Mouse (Mus musculus) c-Kit-positive CD71-negative TER-119-negative erythroid progenitor cells, embryonic 14.5 days (primary cell): ENCODE data around the gene Crbn.

Source experiments
- DNase-seq: peaks from one replicate; pipeline ENCODE4 v3.0.0-alpha.2; 2013; ENCODE audit warnings: low read depth

The Crbn gene

GRCm38 (mm10) chr6:106765892-106766291 lies 34.0 kb downstream of the Crbn start:
- DNase-seq, result no peak

- DNase-seq, result no peak
Measured at GRCm38 (mm10) chr6:106761486-106761885, 38.4 kb downstream of the Crbn start.

DNA sequence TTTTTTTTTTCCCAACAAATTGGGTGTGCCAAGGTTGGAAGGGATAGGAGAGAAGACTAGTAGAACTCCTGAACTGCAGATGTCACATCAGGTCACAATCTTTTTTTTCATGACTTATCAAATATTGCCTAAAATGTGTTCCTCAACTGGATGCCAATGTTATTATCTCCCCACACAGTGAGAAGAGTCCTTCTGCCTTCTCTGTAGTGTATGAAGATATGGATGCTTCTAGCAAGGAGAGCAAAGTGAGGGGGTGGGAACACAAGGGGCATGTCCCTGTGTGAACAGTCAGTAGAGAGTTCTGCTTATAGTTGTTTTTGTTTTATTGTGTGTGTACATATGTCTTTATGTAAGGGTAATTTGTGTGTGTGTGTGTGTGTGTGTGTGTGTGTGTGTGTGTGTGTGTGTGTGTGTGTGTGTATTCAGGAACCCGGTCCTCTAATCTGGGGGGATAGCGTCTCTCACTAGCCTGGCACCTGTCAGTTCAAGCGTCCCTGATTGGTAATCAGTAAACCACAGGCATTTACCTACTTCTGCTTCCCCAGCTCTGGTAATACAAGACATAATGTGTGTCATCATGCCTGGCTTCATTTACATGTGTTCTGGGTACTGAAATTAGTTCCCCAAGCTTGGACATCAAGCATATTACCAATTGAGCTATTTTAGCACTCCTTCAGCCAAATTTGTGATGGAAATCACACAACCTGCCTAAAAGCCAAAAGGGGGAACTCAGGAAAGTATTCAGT lies 39.2 kb downstream of the Crbn start:
- DNase-seq, result no peak

GRCm38 (mm10) chr6:106758299-106758698 lies 41.6 kb downstream of the Crbn start:
- DNase-seq, result no peak

DNA sequence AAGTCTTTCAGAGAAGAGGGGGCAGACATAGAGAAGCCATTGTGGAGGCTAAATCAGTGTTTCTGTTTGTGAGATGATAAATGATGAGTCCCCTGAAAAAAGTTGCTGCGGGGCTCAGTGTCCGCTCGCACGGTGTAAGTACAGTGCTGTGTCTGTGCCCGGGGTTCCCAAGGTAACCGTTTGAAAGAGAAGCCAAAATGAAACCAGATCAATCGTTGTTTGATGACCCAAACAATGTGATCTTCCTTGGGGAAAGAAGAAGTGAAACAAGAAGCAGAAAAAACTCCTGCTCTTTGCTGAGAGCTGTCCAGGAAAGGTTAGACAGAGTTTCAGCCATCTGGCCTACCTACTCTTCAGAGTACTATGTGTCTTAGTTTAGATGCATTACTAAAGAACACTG lies 49.6 kb downstream of the Crbn start:
- no peak for DNase-seq

- peak; percentile 22 for DNase-seq
Measured at GRCm38 (mm10) chr6:106748887-106749388, 50.9 kb downstream of the Crbn start, which contains the start of gene Il5ra. Gene Il5ra, minus strand, starts transcription at chr6:106749037.

DNA sequence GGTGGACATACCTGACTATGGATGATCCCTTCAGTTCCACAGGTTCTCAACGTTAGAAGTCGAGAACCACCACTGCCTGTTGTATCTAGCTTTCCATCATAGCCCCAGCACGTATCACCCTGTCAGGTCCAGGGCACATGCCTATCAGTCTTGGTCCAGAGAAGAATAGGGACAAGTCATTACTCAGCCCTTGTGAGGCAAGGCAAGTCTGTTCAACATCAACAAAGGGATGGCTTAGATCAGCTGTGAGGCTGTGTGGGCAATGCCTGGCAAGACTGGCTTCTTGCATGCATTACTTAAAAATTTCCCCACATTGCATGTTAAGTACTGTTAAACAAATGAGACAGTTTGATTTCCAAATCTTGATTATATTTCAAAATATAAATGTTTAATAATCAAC lies 52.1 kb downstream of the Crbn start:
- DNase-seq, result no peak

- DNase-seq, result no peak
Measured at GRCm38 (mm10) chr6:106747251-106747650, 52.6 kb downstream of the Crbn start.

- DNase-seq, result no peak
Measured at GRCm38 (mm10) chr6:106745673-106746394, 54.0 kb downstream of the Crbn start.

GRCm38 (mm10) chr6:106743556-106744233 lies 56.2 kb downstream of the Crbn start:
- no peak for DNase-seq

DNA sequence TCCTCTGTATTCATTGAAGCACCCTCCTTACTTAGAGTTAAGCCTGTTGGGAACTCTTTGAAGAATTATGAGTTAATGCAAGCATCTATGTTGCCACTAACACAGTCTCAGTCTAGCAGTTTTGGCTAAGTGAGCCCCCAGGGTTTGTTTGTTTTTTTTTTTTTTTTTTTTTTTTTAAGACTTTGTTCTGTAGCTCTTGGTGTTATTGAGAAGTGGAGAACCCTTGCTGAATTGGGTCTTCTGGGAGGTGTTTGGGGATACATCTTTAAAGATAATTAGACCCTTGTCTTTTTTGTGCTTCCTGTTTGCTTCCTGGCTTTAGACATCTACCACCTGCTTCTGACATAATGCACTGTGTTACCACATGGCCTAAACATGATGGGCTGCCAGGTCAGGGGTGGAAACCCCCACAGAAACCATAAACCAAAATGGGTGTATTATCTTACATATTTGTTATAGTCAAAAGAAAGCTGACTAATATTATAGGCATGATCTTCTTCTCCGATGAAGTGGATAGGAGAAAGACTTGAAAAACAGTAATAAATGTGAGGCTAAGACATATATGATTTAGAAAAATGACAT lies 59.5 kb downstream of the Crbn start:
- DNase-seq, result no peak

DNA sequence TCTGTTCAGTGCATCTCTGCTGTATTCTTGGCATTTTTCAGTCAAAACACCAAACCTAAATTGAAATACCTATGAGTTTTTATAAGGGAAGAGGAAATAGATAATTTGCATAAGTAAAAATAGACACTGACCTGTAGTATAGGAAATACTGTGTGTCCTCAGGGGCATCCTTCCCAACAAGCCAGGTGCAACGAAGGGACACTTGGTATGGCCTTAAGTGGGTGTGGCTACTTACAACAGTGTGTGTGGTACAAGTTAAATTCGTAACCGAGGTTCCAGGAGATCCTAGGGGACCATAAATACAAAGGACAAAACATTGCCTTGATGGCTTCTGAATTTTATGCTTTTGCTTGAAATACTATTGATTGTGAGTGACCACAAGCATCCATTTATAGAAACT lies 61.6 kb downstream of the Crbn start:
- DNase-seq, result no peak

DNA sequence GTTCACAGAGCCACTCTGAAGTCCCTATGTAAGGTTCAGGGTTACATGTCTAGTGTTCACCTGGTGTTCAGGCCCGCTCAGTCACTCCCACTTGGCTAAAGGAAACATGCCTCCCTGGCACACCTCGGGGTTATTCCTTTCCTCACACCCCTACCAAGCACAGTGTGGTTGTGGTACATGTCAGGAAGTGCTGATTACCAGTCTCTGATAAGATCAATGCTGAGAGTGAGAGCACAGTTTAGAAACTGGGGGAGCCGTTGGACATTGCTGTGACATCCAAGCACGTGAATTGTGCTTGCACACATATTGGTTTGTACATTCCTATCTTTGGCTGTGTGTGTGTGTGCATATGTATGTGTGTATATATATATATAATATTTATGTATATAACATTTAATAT lies 67.3 kb downstream of the Crbn start:
- DNase-seq, result no peak
